Mouse (Mus musculus) 416B (cell line): ENCODE measurements around the gene Tmem269.

ENCODE experiments used
- DNase-seq: peaks from one replicate; pipeline ENCODE4 v3.0.0; 2011; ENCODE audit warnings: low read depth

Tmem269 gene

GRCm38 (mm10) chr4:119234348-119234747 lies 16.3 kb upstream of the Tmem269 start:
- DNase-seq: no peak

- peak; percentile 56 for DNase-seq
Observed at GRCm38 (mm10) chr4:119233256-119233901, 15.4 kb upstream of the Tmem269 start.

GRCm38 (mm10) chr4:119232410-119233255 lies 14.6 kb upstream of the Tmem269 start, which contains the start of the genes AU022252 and P3h1:
Gene AU022252, minus strand, starts transcription at chr4:119232712.
Gene P3h1, plus strand, starts transcription at chr4:119232915.
- peak; percentile 99 for DNase-seq

GRCm38 (mm10) chr4:119226751-119227150 lies 8.7 kb upstream of the Tmem269 start:
- no peak for DNase-seq

DNA sequence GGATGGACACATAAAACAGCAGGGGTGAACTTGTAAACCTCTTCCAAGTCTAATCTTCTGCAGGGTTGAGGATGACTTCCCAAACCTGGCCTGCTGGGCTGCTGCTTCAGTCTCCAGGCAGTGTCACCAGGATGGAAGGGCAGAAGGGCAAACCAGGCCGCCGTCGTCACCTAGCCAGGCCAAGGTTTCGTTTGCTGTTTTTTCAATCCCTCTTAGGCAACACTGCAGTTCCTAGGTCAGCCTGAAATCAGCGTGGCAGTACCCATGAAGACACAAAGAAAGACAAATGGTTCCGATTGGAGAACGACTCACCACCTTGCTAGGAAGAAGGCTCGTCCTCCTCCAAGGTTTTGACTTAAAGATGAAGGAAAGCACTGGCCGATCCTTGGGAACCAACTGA lies 7.7 kb upstream of the Tmem269 start:
- DNase-seq: no peak

GRCm38 (mm10) chr4:119224534-119224933 lies 6.5 kb upstream of the Tmem269 start:
- DNase-seq: no peak

DNA sequence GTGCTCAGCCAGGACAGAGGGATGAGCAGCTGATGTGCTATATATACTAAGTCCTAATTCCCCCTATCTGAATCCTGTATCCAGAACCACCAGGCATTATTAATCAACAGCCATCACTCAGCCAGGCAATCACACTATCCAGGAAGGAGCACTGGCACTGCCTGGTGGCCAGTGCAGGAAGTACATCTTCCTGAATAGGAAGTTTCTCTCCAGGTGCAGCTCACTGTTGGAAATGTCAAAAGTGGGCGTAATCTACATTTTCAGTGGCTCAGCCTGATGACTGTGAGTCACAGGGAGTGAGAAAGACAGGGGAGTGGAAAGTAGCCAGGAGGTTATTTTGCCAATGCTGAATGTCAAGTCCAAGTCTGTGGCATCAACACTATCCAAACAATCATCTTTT lies 5.7 kb upstream of the Tmem269 start:
- peak; percentile 70 for DNase-seq

DNA sequence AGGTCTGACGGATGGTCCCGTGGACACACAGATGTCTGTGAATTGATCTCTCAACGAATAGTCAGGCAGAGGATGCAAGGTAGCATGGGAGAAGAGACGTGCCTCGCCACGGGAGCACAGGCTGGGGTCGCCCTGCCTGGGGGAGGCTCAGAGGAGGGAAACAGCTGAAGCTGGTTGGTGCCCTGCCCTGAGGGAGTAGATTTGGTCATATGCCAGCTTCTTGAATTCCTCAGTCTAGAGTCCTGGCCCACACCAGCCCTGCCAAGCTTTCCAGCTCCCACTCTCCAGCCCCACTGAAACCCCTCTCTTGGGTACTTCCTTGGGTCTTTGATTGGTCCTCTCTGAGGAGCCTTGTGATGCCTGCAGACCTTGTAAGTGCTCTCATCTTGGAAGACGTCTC lies 1.4 kb downstream of the Tmem269 start:
- no peak for DNase-seq

DNA sequence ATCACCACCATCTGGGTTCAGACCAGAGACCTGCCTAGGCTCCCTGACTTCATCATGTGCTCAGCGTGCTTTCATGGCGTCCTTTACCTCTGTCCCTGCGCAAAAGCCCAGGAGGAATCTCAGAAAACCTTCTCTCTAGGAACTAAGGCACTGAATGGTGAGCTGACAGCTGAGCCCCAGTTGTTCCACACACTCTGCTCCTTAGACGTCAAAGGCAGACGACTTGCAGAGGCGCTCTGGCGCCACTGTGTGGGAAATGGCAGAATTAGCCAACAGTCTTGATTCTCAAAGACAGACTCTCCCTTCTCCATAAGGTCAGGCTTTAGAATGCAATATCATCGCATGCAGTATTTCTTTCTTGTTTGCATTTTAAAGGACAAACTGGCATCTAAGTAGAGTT lies 13.3 kb downstream of the Tmem269 start:
- peak; percentile 74 for DNase-seq

GRCm38 (mm10) chr4:119198105-119198504 lies 19.9 kb downstream of the Tmem269 start:
- no peak for DNase-seq

DNA sequence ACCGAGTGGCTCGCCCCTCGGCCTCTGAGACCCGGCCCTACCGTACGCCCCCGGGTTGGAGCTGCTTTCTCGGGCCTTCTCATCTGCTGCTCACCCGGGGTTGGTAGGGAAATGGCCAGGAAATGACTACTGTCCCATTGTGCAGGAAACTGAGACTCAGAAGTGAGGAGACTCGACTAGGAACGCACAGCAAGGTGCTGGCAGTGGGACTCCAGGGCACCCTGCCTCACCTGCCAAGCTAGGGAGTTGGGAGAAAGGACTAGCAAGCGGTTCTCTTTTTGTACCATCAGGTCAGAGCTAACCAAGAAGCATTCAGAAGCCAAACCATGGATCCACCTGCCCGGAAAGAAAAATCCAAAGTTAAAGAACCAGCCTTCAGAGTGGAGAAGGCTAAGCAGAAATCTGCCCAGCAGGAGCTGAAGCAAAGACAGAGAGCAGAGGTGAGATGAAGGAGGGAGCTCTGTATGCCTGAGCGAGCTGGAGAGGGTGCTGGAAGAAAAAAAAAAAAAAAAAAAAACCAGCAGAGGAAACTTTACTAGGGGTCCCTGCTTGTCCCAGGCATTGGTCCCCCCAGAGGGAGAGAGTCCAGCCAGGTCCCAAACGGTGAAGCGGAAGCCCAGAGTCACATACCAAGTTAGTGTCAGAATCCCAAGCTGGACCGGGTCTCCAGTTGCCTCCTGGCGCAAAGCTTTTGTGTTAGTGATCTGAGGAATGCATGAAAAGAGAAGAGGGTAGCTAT lies 22.3 kb downstream of the Tmem269 start:
- DNase-seq: peak; percentile 40

DNA sequence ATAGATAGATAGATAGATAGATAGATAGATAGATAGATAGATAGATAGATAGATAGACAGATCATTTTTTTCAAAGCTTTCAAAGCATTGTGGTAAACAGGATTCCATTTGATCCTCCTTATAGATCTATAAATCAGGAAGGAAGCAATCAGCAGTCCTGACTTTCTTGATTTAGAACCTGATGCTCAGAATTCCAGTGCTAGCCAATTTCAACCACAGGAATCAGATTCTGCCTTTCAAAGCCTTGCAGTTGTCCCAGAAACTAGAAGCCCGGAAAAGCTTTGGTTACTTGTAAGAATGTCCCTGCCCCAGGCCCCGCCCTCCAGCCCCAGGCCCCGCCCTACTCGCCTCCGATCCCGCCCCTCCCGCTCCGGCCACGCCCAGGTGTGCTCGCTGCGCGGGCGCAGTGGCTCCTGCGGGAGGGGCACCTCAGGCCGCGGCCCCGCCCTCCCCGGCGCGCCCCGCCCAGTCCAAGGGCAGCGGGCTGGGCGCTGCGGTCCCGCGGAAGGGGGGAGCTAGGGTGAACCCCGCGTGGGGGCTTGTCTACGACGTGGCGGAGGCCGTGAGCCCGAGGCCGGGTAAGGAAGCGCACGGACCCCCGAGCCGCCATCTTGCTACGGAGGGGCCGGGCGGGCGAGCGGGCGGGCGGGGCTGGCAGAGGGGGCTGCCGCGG lies 23.0 kb downstream of the Tmem269 start, which contains the start of gene Svbp:
TSS of gene Svbp (plus strand) at position 398 of the 673 bp plus-strand sequence.
- DNase-seq: peak; percentile 91

- DNase-seq: no peak
Observed at GRCm38 (mm10) chr4:119192757-119193156, 25.3 kb downstream of the Tmem269 start.

DNA sequence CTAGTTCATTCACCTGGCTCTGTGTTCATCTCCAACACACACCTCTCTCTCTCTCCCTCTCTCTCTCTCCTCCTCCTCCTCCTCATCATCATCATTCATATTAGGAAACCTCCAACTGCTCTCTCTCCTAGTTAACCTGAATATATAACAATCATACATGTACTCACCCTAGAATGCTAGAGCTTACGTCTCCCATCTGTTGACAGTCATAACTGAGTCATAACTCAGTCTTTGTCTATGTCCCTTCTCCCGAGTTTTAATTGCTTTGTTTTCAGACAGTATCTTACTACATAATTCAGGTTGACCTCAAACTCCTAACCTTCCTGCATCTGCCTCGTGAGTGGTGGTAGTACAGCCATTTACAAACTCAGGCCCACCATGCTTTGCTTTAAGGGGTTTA lies 26.7 kb downstream of the Tmem269 start:
- DNase-seq: no peak

DNA sequence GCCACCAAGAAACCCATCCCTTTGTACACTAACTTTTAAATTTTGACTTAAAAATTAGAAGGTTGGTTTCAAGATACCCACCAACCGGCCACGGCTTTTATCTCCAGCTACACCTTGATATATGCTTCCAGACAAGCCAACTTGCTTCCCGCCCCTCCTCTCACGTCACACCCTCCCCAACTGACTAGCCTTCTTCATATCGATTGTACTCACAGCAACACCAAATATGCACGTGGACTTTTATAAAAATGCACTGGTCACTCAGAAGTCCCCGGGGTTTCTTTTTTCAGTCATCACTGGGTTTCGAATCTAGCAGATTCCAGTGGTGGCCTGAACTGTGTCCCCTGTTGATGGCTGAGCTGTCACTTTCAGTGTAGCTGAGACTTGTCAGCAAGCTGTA lies 27.4 kb downstream of the Tmem269 start:
- peak; percentile 20 for DNase-seq

GRCm38 (mm10) chr4:119189864-119190263 lies 28.2 kb downstream of the Tmem269 start, which contains the start of gene Ermap:
Gene Ermap, minus strand, starts transcription at chr4:119190011.
- DNase-seq: no peak

DNA sequence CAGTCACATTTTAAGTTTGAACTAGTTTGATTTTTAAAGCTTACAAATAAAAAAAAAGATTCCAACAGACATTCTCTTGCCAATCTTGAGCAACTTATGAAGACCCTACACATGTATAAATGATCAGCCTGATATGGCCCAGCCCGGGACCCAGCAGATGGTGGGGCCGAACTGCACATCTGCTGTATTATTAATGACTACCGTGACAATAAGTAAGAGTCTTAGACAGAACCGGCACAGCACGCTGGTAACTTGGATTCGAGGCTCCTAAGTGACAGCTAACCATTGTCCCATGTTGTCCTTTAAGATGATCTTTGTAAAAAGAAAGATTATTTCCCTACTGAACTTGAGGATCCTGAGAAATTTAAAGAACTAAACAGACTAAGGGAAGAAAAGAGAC lies 28.6 kb downstream of the Tmem269 start:
- no peak for DNase-seq

- no peak for DNase-seq
Observed at GRCm38 (mm10) chr4:119188060-119188785, 29.8 kb downstream of the Tmem269 start.

- DNase-seq: no peak
Observed at GRCm38 (mm10) chr4:119185771-119186170, 32.2 kb downstream of the Tmem269 start.

DNA sequence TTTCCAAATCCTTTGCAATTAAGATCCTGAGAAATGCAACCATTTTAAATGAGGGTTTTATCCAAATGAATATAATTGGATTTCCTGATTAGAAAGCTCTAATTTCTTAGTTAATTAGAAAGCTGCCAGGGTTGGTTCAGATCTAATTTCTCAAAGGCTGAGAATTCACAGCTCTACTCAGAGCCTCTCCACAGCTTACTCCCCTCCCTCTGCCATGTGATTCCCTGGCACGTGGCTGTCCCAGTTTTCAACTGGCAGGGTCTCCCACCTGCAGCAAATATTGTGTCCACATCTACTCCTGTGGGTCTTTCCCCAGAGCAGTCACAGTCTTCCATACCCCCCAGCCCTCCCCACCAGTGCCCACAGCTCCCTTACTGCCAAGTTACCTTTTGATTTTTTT lies 34.5 kb downstream of the Tmem269 start:
- DNase-seq: no peak

DNA sequence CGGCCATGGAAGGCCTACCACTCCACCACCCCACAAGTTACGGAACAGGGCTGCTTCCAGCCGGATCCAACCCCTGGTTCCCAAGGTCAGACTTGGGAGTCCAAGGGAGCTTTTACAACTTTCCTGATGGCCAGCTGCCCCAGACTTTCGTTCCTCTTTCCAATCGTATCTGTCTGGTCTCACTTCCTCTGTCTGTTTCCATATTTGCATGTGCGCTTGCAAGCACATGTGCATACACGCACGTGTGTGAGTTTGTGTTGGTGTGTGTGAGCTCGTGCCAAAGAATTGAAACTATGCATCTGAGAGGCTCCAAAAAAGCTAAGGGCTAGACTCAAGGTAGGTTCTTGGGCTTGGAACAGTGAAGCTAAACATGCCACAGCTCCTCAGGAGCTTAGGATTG lies 36.6 kb downstream of the Tmem269 start:
- no peak for DNase-seq
